Mouse (Mus musculus) liver, embryonic 14.5 days (tissue): ENCODE data around the gene Rpl4. TPM values are rescaled to one million over a fixed set of nuclear protein-coding genes. Genes with fewer than 3 reads are reported as not detected.

Source experiments
- ATAC-seq: fragments of 200-750 bp; cut with Nextera tagmentation; 2 replicates; pipeline ENCODE4 v1.8.0; 2017; ENCODE audit warnings: moderate number of reproducible peaks, mild to moderate bottlenecking, moderate library complexity; ENCODE audit not compliant: insufficient read depth
- DNase-seq, 3 experiments: peaks; one replicate each; pipeline ENCODE4 v3.0.0-alpha.2; 2012 to 2013; ENCODE audit warnings: low read depth in 3 of 3, low spot score in 3 of 3
- H3K27ac ChIP-seq: fragments of 300-500 bp; sonication (generic); 2 replicates; pipeline ENCODE4 v1.5.1; 2014; ENCODE audit warnings: moderate library complexity, mild to moderate bottlenecking, control low read depth, inconsistent platforms
- H3K27me3 ChIP-seq: fragments of 300-500 bp; sonication (generic); 2 replicates; pipeline ENCODE4 v1.6.1; 2014; ENCODE audit warnings: mild to moderate bottlenecking, low read length, moderate library complexity; ENCODE audit not compliant: control insufficient read depth, insufficient read depth
- H3K36me3 ChIP-seq: fragments of 300-500 bp; sonication (generic); replicated peaks from 2 replicates; pipeline ENCODE4 v1.6.1; 2014; ENCODE audit warnings: low read depth; ENCODE audit not compliant: control insufficient read depth, insufficient read depth
- H3K4me1 ChIP-seq, 2 experiments: fragments of 200-500 bp in 1 of 2; fragments of 300-500 bp in 1 of 2; sonication (generic) in 1 of 2; replicated peaks; 2 replicates each; pipeline ENCODE4 v1.6.1; 2012 to 2014; ENCODE audit warnings: antibody characterized with exemption in 1 of 2, inconsistent platforms in 1 of 2, low read length in 1 of 2; ENCODE audit not compliant: control insufficient read depth in 2 of 2, insufficient read depth in 2 of 2
- H3K4me2 ChIP-seq: fragments of 300-500 bp; sonication (generic); 2 replicates; pipeline ENCODE4 v1.6.1; 2014; ENCODE audit warnings: low read depth, mild to moderate bottlenecking, control low read depth, moderate library complexity
- H3K4me3 ChIP-seq, 2 experiments: fragments of 200-500 bp in 1 of 2; fragments of 300-500 bp in 1 of 2; sonication (generic) in 1 of 2; 2 replicates each; pipeline ENCODE4 v1.5.1; 2012 to 2014; ENCODE audit warnings: low read depth in 2 of 2, low read length in 2 of 2, mild to moderate bottlenecking in 2 of 2, control low read depth in 1 of 2, inconsistent platforms in 1 of 2, moderate library complexity in 1 of 2; ENCODE audit not compliant: insufficient read depth in 1 of 2
- H3K9ac ChIP-seq: fragments of 300-500 bp; sonication (generic); replicated peaks from 2 replicates; pipeline ENCODE4 v1.6.1; 2014; ENCODE audit warnings: mild to moderate bottlenecking, control low read depth, moderate library complexity
- H3K9me3 ChIP-seq: fragments of 300-500 bp; sonication (generic); 2 replicates; pipeline ENCODE4 v1.6.1; 2016; ENCODE audit warnings: low read length, mixed read lengths; ENCODE audit not compliant: control insufficient read depth
- CTCF ChIP-seq: IDR thresholded peaks from 2 replicates; pipeline ENCODE4 v1.5.1; 2016; ENCODE audit warnings: antibody characterized with exemption, low read depth, control low read depth
- EP300 ChIP-seq: IDR thresholded peaks from 2 replicates; pipeline ENCODE4 v1.6.1; 2016; ENCODE audit warnings: antibody characterized with exemption, low read depth
- WGBS: fragments of 180-500 bp; shearing (Covaris S2); extraction: QIAGEN DNeasy Blood & Tissue Kit; methylation state at CpG from one replicate; pipeline ENCODE4 v1.1.7; 2014; ENCODE audit not compliant: insufficient replicate concordance; 5-methylcytosine and 5-hydroxymethylcytosine counted together
- microRNA-seq: library from miRNA; unstranded; fragments of <30 nt; microRNA quantifications from one replicate; pipeline ENCODE4, GENCODE M21; 2016
- polyA plus RNA-seq, 2 experiments: library from polyadenylated mRNA; depleted of rRNA in 1 of 2; stranded (reverse) in 1 of 2; unstranded in 1 of 2; fragments of >200 nt; fragmentation: Nextera tagmentation in 1 of 2; extraction: Ambion mirVana in 1 of 2; gene quantifications; 2 replicates each; pipeline versions ENCODE4 v1.2.1 to v1.2.3; 2012 to 2014

The Rpl4 gene
- polyA plus RNA-seq, 2 experiments, result 840 to 863 TPM

DNA sequence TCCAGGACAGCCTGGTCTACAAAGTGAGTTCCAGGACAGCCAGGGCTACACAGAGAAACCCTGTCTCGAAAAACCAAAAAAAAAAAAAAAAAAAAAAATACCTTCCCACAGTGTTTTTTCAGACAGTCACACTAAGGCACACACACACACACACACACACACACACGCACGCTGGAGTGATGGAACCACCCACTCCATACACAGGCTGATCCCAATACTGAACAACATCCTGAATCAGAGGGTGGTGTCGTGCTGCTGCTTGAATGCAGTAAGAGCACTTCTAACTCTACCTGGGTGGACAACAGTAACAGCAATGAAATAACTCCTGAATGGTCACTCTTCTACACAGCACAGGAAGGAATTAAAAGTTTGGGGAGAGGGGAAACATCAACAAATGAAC is 48.3 kb downstream of the Rpl4 start:
- no peak for DNase-seq
- WGBS, result 62% methylated on average over 4 of the region's 4 CpGs

DNA sequence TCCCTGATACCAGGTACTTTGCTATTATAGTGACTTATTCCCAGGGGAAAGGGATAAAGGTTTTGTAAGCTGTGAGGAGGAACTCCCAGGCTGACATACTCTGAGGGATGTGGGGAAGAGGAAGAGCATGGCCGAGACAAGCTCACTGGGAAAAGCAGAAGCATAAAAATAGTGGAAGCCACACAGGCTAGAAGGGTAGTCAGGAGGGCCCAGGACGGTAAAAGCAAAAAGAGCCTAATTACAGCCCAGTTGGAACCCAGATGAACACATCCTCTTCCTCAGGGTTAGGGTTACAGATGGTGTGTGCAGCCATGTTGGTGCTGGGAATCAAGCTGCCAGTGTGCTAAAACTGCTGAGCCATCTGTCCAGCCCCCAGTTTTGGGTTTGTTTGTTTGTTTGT is 48.9 kb downstream of the Rpl4 start:
- no peak overlapping the region for H3K9ac ChIP-seq
- H3K27ac ChIP-seq, result no peak overlapping the region
- DNase-seq (no peak), ATAC-seq (no peak)
- no peaks in the 10 kb centered on the region for H3K9me3 ChIP-seq
- H3K4me2 ChIP-seq, result no peak overlapping the region
- H3K4me1 ChIP-seq, result peaks cover 0 to 10% of the 10 kb centered on the region in 2 experiments; a peak in 2 of 4 replicates
- H3K4me3 ChIP-seq, result no peak overlapping the region
- H3K36me3 ChIP-seq, result no peaks in the 10 kb centered on the region
- 35% methylated on average over 2 of the region's 2 CpGs for WGBS
- H3K27me3 ChIP-seq, result no peaks in the 10 kb centered on the region
- no peak for TF ChIP-seq CTCF
- TF ChIP-seq EP300, result no peak

More for the DNA sequence above, 48.3 kb downstream of the Rpl4 start:
- Histone ChIP-seq H3K27ac (no peak overlapping the region), H3K4me1 (peaks cover 0 to 10% of the 10 kb centered on the region in 2 experiments; a peak in 2 of 4 replicates), H3K27me3 (no peaks in the 10 kb centered on the region), H3K4me3 (no peak overlapping the region), H3K4me2 (no peak overlapping the region), H3K9me3 (no peaks in the 10 kb centered on the region), H3K36me3 (no peaks in the 10 kb centered on the region), H3K9ac (no peak overlapping the region)
- ATAC-seq, result no peak
- TF ChIP-seq EP300, result no peak
- TF ChIP-seq CTCF, result no peak

DNA sequence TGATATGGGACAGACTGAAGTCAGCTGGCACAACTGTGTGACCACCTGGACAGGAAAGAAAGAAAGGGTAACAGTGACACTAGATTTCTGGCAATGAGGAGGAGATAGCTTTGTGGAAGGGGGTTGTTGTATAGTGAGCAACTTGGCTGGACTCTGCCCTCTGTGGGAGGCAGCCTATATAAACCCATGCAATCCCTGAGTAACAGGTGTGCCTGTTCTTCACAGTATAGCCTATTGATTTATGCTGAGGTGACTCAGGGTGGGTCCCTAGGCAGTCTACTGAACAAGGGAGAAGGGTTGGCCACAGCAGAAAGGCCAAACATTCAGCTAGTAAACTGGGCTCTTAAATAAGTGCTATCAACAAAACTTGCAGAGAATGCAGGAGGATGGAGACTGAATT is 52.6 kb downstream of the Rpl4 start:
- H3K4me2 ChIP-seq, result no peak overlapping the region

DNA sequence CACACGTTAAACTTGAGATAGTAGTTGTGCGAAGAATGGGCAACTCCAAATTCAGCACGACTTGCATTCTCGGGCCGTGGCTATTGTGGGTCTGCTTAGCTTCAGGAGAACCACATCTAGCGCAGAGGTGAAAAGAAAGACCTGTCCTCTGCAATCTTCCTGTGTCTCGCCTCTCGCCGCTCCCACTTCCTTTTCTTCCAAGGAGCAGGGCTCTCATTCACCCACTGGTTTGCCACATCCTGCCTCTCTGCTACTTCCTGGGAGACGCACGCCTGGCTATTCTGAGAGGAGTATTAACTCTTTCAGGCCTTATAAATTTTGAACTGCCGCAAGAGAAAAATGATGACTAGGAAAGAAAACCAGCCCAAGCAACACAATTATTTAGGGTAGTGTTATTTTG is 54.6 kb downstream of the Rpl4 start:
- H3K9me3 ChIP-seq, result no peaks in the 10 kb centered on the region
- H3K4me3 ChIP-seq, result no peak overlapping the region
- 26% methylated on average over 12 of the region's 12 CpGs for WGBS
- no peak for ATAC-seq
- H3K9ac ChIP-seq, result no peak overlapping the region
- no peaks in the 10 kb centered on the region for H3K36me3 ChIP-seq
- peaks cover 0 to 2% of the 10 kb centered on the region in 2 experiments; a peak in 2 of 4 replicates for H3K4me1 ChIP-seq
- no peaks in the 10 kb centered on the region for H3K27me3 ChIP-seq
- DNase-seq, result no peak
- no peak overlapping the region for H3K27ac ChIP-seq
- TF ChIP-seq CTCF (no peak), EP300 (no peak)
- H3K4me2 ChIP-seq, result peak overlapping the region; percentile 6

More for the DNA sequence above, 52.6 kb downstream of the Rpl4 start:
- H3K4me1 ChIP-seq, result peaks cover 0 to 4% of the 10 kb centered on the region in 2 experiments; a peak in 2 of 4 replicates
- no peaks in the 10 kb centered on the region for H3K9me3 ChIP-seq
- H3K27me3 ChIP-seq, result no peaks in the 10 kb centered on the region
- no peak overlapping the region for H3K27ac ChIP-seq
- H3K4me3 ChIP-seq, result no peak overlapping the region
- H3K9ac ChIP-seq, result no peak overlapping the region
- ATAC-seq (no peak), DNase-seq (no peak)
- H3K36me3 ChIP-seq, result no peaks in the 10 kb centered on the region
- TF ChIP-seq EP300 (no peak), CTCF (no peak)

Small RNAs within 50 kb of the gene (microRNA-seq; reads per million reads assigned to microRNA genes)
- not detected for gene Gm24106

Other genes with a start within 250 kb of the Rpl4 start
- 3.9 and 5.2 TPM in 2 replicates for gene Smad6, start 151.3 kb upstream of the Rpl4 start, polyA plus RNA-seq (2012; rRNA removed)
- gene Smad6, start 151.3 kb upstream of the Rpl4 start, polyA plus RNA-seq (2014; fragmentation: Nextera tagmentation; extraction: Ambion mirVana), result 1.8 and 2.1 TPM in 2 replicates
- gene Lctl, start 56.2 kb upstream of the Rpl4 start, polyA plus RNA-seq (2012; rRNA removed), result 0.02 TPM in 1 of 2 replicates, not detected in the other
- gene Lctl, start 56.2 kb upstream of the Rpl4 start, polyA plus RNA-seq (2014; fragmentation: Nextera tagmentation; extraction: Ambion mirVana), result not detected in 2 replicates
- 15.1 and 34.4 TPM in 2 replicates for gene Zwilch, start 271 bp upstream of the Rpl4 start, polyA plus RNA-seq (2012; rRNA removed)
- 11.8 and 14.6 TPM in 2 replicates for gene Zwilch, start 271 bp upstream of the Rpl4 start, polyA plus RNA-seq (2014; fragmentation: Nextera tagmentation; extraction: Ambion mirVana)
- gene Snapc5, start 5.9 kb downstream of the Rpl4 start, polyA plus RNA-seq (2012; rRNA removed), result 4.2 and 11.5 TPM in 2 replicates
- 7.5 and 8.3 TPM in 2 replicates for gene Snapc5, start 5.9 kb downstream of the Rpl4 start, polyA plus RNA-seq (2014; fragmentation: Nextera tagmentation; extraction: Ambion mirVana)
- 0.06 and 0.13 TPM in 2 replicates for gene Uchl4, start 61.8 kb downstream of the Rpl4 start, polyA plus RNA-seq (2012; rRNA removed)
- gene Uchl4, start 61.8 kb downstream of the Rpl4 start, polyA plus RNA-seq (2014; fragmentation: Nextera tagmentation; extraction: Ambion mirVana), result 0.75 and 0.77 TPM in 2 replicates
- 11.7 and 13.5 TPM in 2 replicates for gene Map2k1, start 80.3 kb downstream of the Rpl4 start, polyA plus RNA-seq (2012; rRNA removed)
- 24.9 and 25.7 TPM in 2 replicates for gene Map2k1, start 80.3 kb downstream of the Rpl4 start, polyA plus RNA-seq (2014; fragmentation: Nextera tagmentation; extraction: Ambion mirVana)
- gene Tipin, start 108.2 kb downstream of the Rpl4 start, polyA plus RNA-seq (2012; rRNA removed), result 74.2 and 121 TPM in 2 replicates
- 241 and 245 TPM in 2 replicates for gene Tipin, start 108.2 kb downstream of the Rpl4 start, polyA plus RNA-seq (2014; fragmentation: Nextera tagmentation; extraction: Ambion mirVana)
- 3.4 and 4.9 TPM in 2 replicates for gene Dis3l, start 167.9 kb downstream of the Rpl4 start, polyA plus RNA-seq (2012; rRNA removed)
- gene Dis3l, start 167.9 kb downstream of the Rpl4 start, polyA plus RNA-seq (2014; fragmentation: Nextera tagmentation; extraction: Ambion mirVana), result 8.0 and 8.6 TPM in 2 replicates
- gene Megf11, start 212.3 kb downstream of the Rpl4 start, polyA plus RNA-seq (2012; rRNA removed), result 0.18 and 0.24 TPM in 2 replicates
- 0.11 and 0.28 TPM in 2 replicates for gene Megf11, start 212.3 kb downstream of the Rpl4 start, polyA plus RNA-seq (2014; fragmentation: Nextera tagmentation; extraction: Ambion mirVana)